Mouse (Mus musculus) skeletal muscle tissue, postnatal 0 days (tissue): Measurements from ENCODE around the gene Hat1. TPM values are rescaled to one million over a fixed set of nuclear protein-coding genes. Genes with fewer than 3 reads are reported as not detected.

Experiments
- polyA plus RNA-seq: library from polyadenylated mRNA; unstranded; fragments of >200 nt; fragmentation: Nextera tagmentation; extraction: Ambion mirVana; gene quantifications from 2 replicates; pipeline ENCODE4 v1.2.1, GENCODE M21; 2015

Gene Hat1
- polyA plus RNA-seq = 32.9 and 36.7 TPM in 2 replicates

DNA sequence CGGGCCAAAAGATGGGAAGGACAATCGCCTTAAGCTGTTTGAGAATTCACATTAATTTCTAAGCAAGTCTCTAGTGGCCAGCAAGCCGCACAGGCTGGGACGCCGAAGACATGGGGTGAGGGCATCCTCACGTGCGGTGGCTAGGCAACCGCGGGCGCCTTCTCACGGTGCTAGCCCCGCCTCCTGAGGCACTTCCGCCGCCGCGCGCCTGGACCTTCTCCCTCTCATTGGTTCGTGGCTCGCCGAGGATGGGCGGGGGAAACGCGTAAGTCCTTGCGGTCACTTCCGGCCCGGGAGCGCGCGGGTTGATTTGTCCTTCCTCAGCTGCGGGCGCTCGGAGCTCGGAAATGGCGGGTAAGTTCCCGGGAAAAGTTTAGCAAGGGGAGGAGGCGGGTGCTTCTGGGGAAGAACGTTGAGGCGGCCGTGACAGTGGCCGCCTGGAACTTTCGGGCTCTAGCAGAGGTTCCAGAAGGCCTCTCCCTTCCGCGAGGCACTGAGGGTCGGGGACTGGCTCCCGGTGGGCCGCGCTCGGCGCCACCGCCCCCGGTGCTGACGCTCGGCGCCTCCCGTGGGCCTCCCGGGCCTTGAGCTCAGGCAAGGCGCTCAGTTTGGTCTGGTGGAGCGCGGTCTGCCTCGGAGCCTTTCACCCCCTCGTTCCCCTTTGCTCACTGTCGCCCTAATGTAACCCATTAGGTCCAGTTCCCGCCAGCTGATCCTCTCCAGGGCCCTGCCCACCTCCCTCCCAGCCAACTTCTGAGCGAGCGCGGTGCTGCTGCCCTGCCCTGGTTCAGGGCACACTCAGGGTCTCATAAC is at the start of gene Hat1:
Gene Hat1, plus strand, starts transcription at position 8 of the 813 bp plus-strand sequence.

GRCm38 (mm10) chr2:71367125-71367880 is 21.5 kb upstream of the Hat1 start, which contains the start of gene Slc25a12:
Gene Slc25a12, minus strand, starts transcription at chr2:71367749.

GRCm38 (mm10) chr2:71453161-71453916 is 64.6 kb downstream of the Hat1 start, which contains the start of gene Metap1d:
Gene Metap1d, plus strand, starts transcription at chr2:71453276.

Other genes starting within 250 kb of the Hat1 start
- 40.6 and 46.9 TPM in 2 replicates for gene Dync1i2, start 177.3 kb upstream of the Hat1 start, polyA plus RNA-seq
- 189 and 236 TPM in 2 replicates for gene Slc25a12, start 21.2 kb upstream of the Hat1 start, polyA plus RNA-seq
- gene Metap1d, start 64.3 kb downstream of the Hat1 start, polyA plus RNA-seq = 23.8 and 28.4 TPM in 2 replicates
- gene Dlx1, start 139.2 kb downstream of the Hat1 start, polyA plus RNA-seq = 0.10 and 0.13 TPM in 2 replicates
- gene Dlx2, start 157.8 kb downstream of the Hat1 start, polyA plus RNA-seq = 0.12 TPM in 1 of 2 replicates, not detected in the other